Mouse (Mus musculus) thymus, adult 2 months (tissue): ENCODE measurements around the gene Ggt6. TPM values are rescaled to one million over a fixed set of nuclear protein-coding genes. Genes with fewer than 3 reads are reported as not detected.

ENCODE experiments used
- DNase-seq: peaks from one replicate; pipeline ENCODE4 v3.0.0; 2021
- H3K27ac ChIP-seq: fragments of 200-500 bp; 2 replicates; pipeline ENCODE4 v1.5.1; 2012; ENCODE audit warnings: low read length, control low read depth; ENCODE audit not compliant: control insufficient read depth, insufficient read depth
- H3K27me3 ChIP-seq: fragments of 200-500 bp; 2 replicates; pipeline ENCODE4 v1.6.1; 2012; ENCODE audit warnings: mild to moderate bottlenecking, low read length, moderate library complexity, mixed read lengths; ENCODE audit not compliant: control insufficient read depth, insufficient read depth
- H3K36me3 ChIP-seq: fragments of 200-500 bp; 2 replicates; pipeline ENCODE4 v1.6.1; 2012; ENCODE audit warnings: mild to moderate bottlenecking, low read length, moderate library complexity; ENCODE audit not compliant: control insufficient read depth, insufficient read depth
- H3K4me1 ChIP-seq: fragments of 200-500 bp; replicated peaks from 2 replicates; pipeline ENCODE4 v1.6.1; 2012; ENCODE audit warnings: low read length; ENCODE audit not compliant: control insufficient read depth, insufficient read depth
- H3K4me3 ChIP-seq: fragments of 200-500 bp; 2 replicates; pipeline ENCODE4 v1.5.1; 2012; ENCODE audit warnings: mild to moderate bottlenecking, low read length, control low read depth, moderate library complexity; ENCODE audit not compliant: control insufficient read depth, insufficient read depth
- CTCF ChIP-seq: fragments of 200-500 bp; IDR thresholded peaks from 2 replicates; pipeline ENCODE4 v1.5.1; 2012; ENCODE audit warnings: mild to moderate bottlenecking, control low read depth, low read length, moderate library complexity, borderline replicate concordance; ENCODE audit not compliant: control insufficient read depth, poor library complexity, insufficient read depth; ENCODE audit errors: extremely low read depth
- POLR2A ChIP-seq: fragments of 200-500 bp; IDR thresholded peaks from 2 replicates; pipeline ENCODE4 v1.6.1; 2012; ENCODE audit warnings: mild to moderate bottlenecking, low read length, control low read depth, moderate library complexity; ENCODE audit not compliant: control insufficient read depth, poor library complexity, insufficient read depth; ENCODE audit errors: extremely low read depth
- WGBS: fragments of 180-500 bp; shearing (Covaris S2); methylation state at CpG from one replicate; pipeline ENCODE4 v1.1.7; 2018; 5-methylcytosine and 5-hydroxymethylcytosine counted together
- polyA plus RNA-seq: library from polyadenylated mRNA; depleted of rRNA; stranded (reverse); fragments of >200 nt; gene quantifications from 2 replicates; pipeline ENCODE4 v1.2.3, GENCODE M21; 2012

Ggt6 gene
- polyA plus RNA-seq, 1 experiment = 4.3 TPM

DNA sequence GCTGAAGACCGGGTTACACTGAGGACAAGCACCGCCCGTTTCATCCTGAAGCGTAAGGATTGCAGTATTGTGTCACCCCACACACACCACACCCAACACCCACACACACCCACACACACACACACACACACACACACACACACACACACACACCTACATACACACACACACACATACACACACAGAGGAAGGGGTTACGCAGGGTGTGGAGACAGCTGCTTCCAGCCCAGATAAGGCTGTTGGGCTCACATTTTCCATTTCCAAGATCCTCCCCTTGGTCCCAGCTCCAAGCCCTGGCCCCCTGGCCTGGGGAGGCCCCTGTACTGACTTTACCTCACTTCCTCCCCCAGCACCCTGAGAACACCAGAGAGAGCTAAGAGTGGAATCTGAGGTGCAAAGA lies 18.7 kb upstream of the Ggt6 start:
- H3K4me3 ChIP-seq = no peak overlapping the region
- no peaks in the 10 kb centered on the region for H3K4me1 ChIP-seq
- no peaks in the 10 kb centered on the region for H3K36me3 ChIP-seq
- WGBS = 97% methylated on average over 5 of the region's 5 CpGs
- TF ChIP-seq POLR2A (no peak), CTCF (no peak)
- no peaks in the 10 kb centered on the region for H3K27me3 ChIP-seq
- DNase-seq = no peak
- H3K27ac ChIP-seq = no peak overlapping the region

DNA sequence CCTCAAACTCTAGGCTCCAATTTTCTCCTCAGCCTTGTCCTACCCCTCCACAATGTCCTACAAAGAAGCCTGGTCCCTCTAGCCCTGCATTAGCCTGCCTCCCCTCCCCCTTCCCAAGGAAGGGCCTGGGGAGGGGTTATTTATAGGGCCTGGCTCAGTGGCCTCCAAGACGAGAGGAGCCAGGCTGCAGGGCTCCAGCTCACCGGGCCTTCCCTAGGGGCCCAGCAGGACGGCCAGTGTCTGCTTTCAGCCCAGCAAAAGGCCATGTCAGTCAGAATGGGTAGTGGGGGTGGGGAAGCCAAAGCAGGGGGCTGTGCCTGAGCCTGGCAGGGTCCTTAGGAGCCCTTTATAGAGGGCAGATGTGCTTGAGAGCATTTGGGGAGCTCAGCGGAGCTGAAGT lies 17.9 kb upstream of the Ggt6 start:
- no peaks in the 10 kb centered on the region for H3K36me3 ChIP-seq
- H3K4me1 ChIP-seq = no peaks in the 10 kb centered on the region
- DNase-seq = no peak
- no peak overlapping the region for H3K27ac ChIP-seq
- H3K4me3 ChIP-seq = no peak overlapping the region
- no peak for TF ChIP-seq CTCF
- no peak for TF ChIP-seq POLR2A
- no peaks in the 10 kb centered on the region for H3K27me3 ChIP-seq
- 86% methylated on average over 4 of the region's 4 CpGs for WGBS

DNA sequence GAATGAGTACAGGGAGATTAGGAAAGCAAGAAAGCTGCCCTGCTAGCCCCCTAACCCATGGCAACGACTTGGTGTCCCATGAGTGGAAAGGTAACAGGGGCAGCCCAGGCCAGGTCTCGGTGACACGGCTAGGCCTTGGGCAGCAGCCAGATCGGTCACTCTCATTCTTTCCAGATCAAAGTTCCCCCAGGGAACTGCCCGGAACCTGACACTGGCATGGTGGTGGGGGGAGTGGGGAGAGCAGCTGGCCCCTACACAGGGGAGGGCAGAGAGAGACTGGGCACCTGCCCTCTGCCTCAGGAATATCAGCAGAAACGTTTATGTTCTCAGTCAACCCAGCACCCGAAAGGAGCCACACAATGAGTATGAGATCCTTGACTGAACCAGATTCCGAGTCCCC lies 17.1 kb upstream of the Ggt6 start:
- H3K27ac ChIP-seq = no peak overlapping the region
- DNase-seq = no peak
- H3K4me1 ChIP-seq = no peaks in the 10 kb centered on the region
- WGBS = 85% methylated on average over 8 of the region's 8 CpGs
- H3K36me3 ChIP-seq = no peaks in the 10 kb centered on the region
- no peaks in the 10 kb centered on the region for H3K27me3 ChIP-seq
- no peak overlapping the region for H3K4me3 ChIP-seq
- TF ChIP-seq CTCF = no peak
- TF ChIP-seq POLR2A = no peak

DNA sequence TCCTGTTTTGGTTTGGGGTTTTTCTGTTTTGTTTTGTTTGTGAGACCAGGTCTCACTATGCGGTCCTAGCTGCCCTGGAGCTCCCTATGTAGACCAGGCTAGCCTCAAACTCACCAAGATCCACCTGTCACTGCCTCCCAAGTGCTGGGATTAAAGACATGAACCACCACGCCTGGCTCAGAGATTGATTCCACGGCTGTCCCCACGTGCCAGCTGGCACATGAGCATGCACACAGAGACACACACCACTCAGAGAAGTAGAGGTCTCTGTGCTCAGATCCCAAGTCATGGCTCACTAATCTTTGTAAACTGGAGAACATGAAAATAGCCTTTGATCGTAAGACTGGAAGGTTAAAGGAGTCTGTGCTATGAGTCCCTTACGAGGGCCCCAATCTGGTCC lies 16.3 kb upstream of the Ggt6 start:
- no peaks in the 10 kb centered on the region for H3K36me3 ChIP-seq
- no peaks in the 10 kb centered on the region for H3K27me3 ChIP-seq
- H3K27ac ChIP-seq = no peak overlapping the region
- no peak for DNase-seq
- TF ChIP-seq POLR2A (no peak), CTCF (no peak)
- H3K4me1 ChIP-seq = no peaks in the 10 kb centered on the region
- no peak overlapping the region for H3K4me3 ChIP-seq
- WGBS = 83% methylated on average over 6 of the region's 6 CpGs

DNA sequence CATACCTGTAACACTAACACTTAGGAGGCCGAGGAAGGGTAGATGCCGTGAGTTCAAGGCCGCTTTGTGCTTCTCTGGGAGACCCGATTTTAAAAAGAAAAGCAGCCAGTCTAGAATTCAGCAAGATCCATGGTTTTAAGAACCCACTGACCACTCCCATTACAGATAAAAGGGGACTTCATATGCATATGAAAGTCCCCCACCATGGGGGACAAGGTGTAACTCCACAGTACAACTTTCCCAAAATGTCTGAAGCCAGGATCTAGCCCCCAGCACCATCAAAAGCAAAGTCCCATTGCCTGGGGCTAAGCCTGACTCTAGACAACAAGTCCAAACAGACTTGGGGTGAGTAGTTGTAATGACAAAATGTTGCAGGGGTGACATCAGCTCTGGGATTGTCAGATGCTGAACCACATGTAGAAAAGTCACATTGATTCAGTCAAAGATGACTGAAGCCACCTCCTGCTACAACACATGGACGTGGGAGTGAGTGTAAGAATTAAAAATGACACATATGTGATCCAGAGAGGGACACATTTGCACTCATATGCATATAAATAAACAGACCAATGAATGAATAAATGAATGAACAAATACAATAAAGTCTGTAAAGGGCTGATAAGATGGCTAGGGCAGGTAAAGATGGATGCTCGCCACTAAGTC lies 14.7 kb upstream of the Ggt6 start:
- no peaks in the 10 kb centered on the region for H3K4me1 ChIP-seq
- H3K4me3 ChIP-seq = no peak overlapping the region
- no peaks in the 10 kb centered on the region for H3K27me3 ChIP-seq
- no peaks in the 10 kb centered on the region for H3K36me3 ChIP-seq
- TF ChIP-seq POLR2A (no peak), CTCF (no peak)
- 96% methylated on average over 6 of the region's 6 CpGs for WGBS
- no peak for DNase-seq
- no peak overlapping the region for H3K27ac ChIP-seq

DNA sequence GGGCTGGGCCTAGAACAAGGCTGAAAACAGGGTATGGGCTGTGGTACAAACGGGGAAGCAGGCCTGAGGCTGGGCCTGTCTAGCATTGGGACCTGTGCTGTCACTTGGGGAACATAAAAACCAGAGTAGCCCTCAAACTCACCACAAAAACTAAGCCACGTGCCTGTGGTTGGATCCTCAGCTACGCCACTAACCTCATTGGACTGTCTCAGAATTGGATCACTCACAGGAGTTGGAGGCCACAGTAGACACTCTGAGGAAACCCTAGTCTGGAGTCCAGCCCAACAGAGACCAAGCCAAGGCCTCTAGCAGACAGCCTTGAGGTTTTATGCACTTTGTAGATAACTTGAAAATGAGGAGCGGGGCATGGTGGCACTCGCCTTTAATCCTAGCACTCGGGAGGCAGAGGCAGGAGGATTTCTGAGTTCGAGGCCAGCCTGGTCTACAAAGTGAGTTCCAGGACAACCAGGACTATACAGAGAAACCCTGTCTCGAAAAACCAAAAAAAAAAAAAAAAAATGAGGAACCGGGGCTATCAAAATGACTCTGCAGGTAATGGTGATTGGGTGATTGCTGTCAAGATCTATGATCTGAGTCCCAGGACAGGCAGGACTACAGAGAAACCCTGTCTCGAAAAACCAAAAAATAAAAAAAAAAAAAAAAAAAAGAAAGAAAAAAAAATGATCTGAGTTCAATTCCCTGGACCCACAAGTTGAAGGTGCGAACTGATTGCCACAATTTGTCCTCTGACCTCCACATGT lies 13.6 kb upstream of the Ggt6 start:
- no peaks in the 10 kb centered on the region for H3K4me1 ChIP-seq
- H3K4me3 ChIP-seq = no peak overlapping the region
- 45% methylated on average over 11 of the region's 11 CpGs for WGBS
- H3K27ac ChIP-seq = no peak overlapping the region
- no peaks in the 10 kb centered on the region for H3K27me3 ChIP-seq
- no peaks in the 10 kb centered on the region for H3K36me3 ChIP-seq
- no peak for TF ChIP-seq CTCF
- TF ChIP-seq POLR2A = no peak
- DNase-seq = no peak

DNA sequence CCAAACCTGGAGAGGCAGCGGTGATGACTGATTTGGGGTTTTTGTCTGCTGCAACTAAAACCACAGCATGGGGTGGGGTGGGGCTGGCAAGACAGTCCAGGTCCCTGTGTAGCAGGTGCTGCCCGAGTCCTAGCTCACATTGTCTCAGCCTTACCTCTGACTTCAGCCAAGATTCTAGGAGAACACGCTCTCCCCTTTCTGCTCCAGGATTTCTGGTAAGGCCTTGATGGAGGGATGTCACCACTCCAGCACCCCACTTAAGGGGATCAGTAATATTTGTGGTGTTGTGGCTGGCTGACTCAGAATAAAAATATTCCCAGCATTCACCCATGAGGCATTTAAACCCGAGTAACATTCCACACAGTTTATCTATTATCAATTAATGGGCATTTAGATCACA lies 11.6 kb upstream of the Ggt6 start:
- Histone ChIP-seq H3K4me3 (no peak overlapping the region), H3K36me3 (no peaks in the 10 kb centered on the region), H3K27ac (no peak overlapping the region), H3K27me3 (no peaks in the 10 kb centered on the region), H3K4me1 (no peaks in the 10 kb centered on the region)
- no peak for DNase-seq
- WGBS = 47% methylated on average over 4 of the region's 4 CpGs
- TF ChIP-seq CTCF (no peak), POLR2A (no peak)
